Mouse (Mus musculus): ENCODE results near the gene Olfr195. TPM values are rescaled to one million over a fixed set of nuclear protein-coding genes. Genes with fewer than 3 reads are reported as not detected.
"Not testable (repeated sequence)": the region's sequence is repeated elsewhere in the genome, so short reads cannot be mapped to it uniquely, and the experiment has no call there.

Olfr195 gene
- not detected for polyA plus RNA-seq (2012; fragmentation: generic; extraction: Trizol)
- long read RNA-seq, experiment 1 = 0 reads
- long read RNA-seq, experiment 2 = 0 reads

GRCm38 (mm10) chr16:59146746-59147145 is at the start of gene Olfr195:
Gene Olfr195 (plus strand): TSS chr16:59147046.
- no peak within 1 kb of the TSS for H3K4me3 ChIP-seq (ENCODE audit: insufficient read depth, poor library complexity, severe bottlenecking)
- no peaks in the 10 kb centered on the region for H3K79me2 ChIP-seq (ENCODE audit: control insufficient read depth, insufficient read depth)
- H3K79me3 ChIP-seq (ENCODE audit: low read depth) = no peaks in the 10 kb centered on the region
- H3K36me3 ChIP-seq (ENCODE audit: control insufficient read depth, insufficient read depth) = no peaks in the 10 kb centered on the region
- TF ChIP-seq MYOG (IDR thresholded peaks at IDR 0.05; ENCODE audit: control insufficient read depth, extremely low read depth, insufficient read length) = no peak
- no peak for TF ChIP-seq MAX (IDR thresholded peaks at IDR 0.05)
- TF ChIP-seq CEBPB (IDR thresholded peaks at IDR 0.05; ENCODE audit: low read depth) = no peak
- TF ChIP-seq CTCF (IDR thresholded peaks at IDR 0.05; ENCODE audit: control insufficient read depth, insufficient read depth, insufficient read length) = no peak
- TF ChIP-seq FOSL1 (IDR thresholded peaks at IDR 0.05; ENCODE audit: insufficient read depth, low read length, poor library complexity, severe bottlenecking) = no peak
- H3K27me3 ChIP-seq (ENCODE audit: control insufficient read depth, insufficient read depth, insufficient read length) = no peaks in the 10 kb centered on the region
- H3ac ChIP-seq (ENCODE audit: control insufficient read depth, insufficient read length, low read depth) = no peak within 1 kb of the TSS

- no peak overlapping the region for H3ac ChIP-seq (ENCODE audit: control insufficient read depth, insufficient read length, low read depth)
- no peaks in the 10 kb centered on the region for H3K27me3 ChIP-seq (ENCODE audit: control insufficient read depth, insufficient read depth, insufficient read length)
- H3K79me3 ChIP-seq (ENCODE audit: low read depth) = no peaks in the 10 kb centered on the region
- H3K79me2 ChIP-seq (ENCODE audit: control insufficient read depth, insufficient read depth) = no peaks in the 10 kb centered on the region
- TF ChIP-seq MYOD1 (IDR thresholded peaks at IDR 0.05; ENCODE audit: control insufficient read depth, insufficient read length, low read depth) (no peak), FOSL1 (IDR thresholded peaks at IDR 0.05; ENCODE audit: insufficient read depth, low read length, poor library complexity, severe bottlenecking) (no peak), USF1 (IDR thresholded peaks at IDR 0.05; ENCODE audit: low read depth) (no peak), MYOG (IDR thresholded peaks at IDR 0.05; ENCODE audit: control insufficient read depth, extremely low read depth, insufficient read length) (no peak), CTCF (IDR thresholded peaks at IDR 0.05; ENCODE audit: control insufficient read depth, insufficient read depth, insufficient read length) (no peak), CEBPB (IDR thresholded peaks at IDR 0.05; ENCODE audit: low read depth) (no peak), MAX (IDR thresholded peaks at IDR 0.05) (no peak)
- no peak overlapping the region for H3K4me3 ChIP-seq (ENCODE audit: insufficient read depth, poor library complexity, severe bottlenecking)
- H3K36me3 ChIP-seq (ENCODE audit: control insufficient read depth, insufficient read depth) = no peaks in the 10 kb centered on the region
Observed at GRCm38 (mm10) chr16:59105312-59105711, 41.5 kb upstream of the Olfr195 start.

- H3K4me3 ChIP-seq (ENCODE audit: insufficient read depth, poor library complexity, severe bottlenecking); H3K79me2 ChIP-seq (ENCODE audit: control insufficient read depth, insufficient read depth): not testable (repeated sequence)
Observed at GRCm38 (mm10) chr16:59108522-59108921, 38.3 kb upstream of the Olfr195 start.

GRCm38 (mm10) chr16:59111781-59112180 is 35.1 kb upstream of the Olfr195 start, which contains the start of gene Olfr193:
Gene Olfr193 (minus strand): TSS chr16:59111881.
- Histone ChIP-seq H3K36me3 (ENCODE audit: control insufficient read depth, insufficient read depth) (no peaks in the 10 kb centered on the region), H3K27me3 (ENCODE audit: control insufficient read depth, insufficient read depth, insufficient read length) (no peaks in the 10 kb centered on the region), H3K79me2 (ENCODE audit: control insufficient read depth, insufficient read depth) (no peaks in the 10 kb centered on the region), H3K79me3 (ENCODE audit: low read depth) (no peaks in the 10 kb centered on the region), H3K4me3 (ENCODE audit: insufficient read depth, poor library complexity, severe bottlenecking) (no peak within 1 kb of the TSS), H3ac (ENCODE audit: control insufficient read depth, insufficient read length, low read depth) (no peak within 1 kb of the TSS)
- TF ChIP-seq CEBPB (IDR thresholded peaks at IDR 0.05; ENCODE audit: low read depth) (no peak), MAX (IDR thresholded peaks at IDR 0.05) (no peak), FOSL1 (IDR thresholded peaks at IDR 0.05; ENCODE audit: insufficient read depth, low read length, poor library complexity, severe bottlenecking) (no peak), USF1 (IDR thresholded peaks at IDR 0.05; ENCODE audit: low read depth) (no peak), CTCF (IDR thresholded peaks at IDR 0.05; ENCODE audit: control insufficient read depth, insufficient read depth, insufficient read length) (no peak)

More at GRCm38 (mm10) chr16:59108522-59108921, 38.3 kb upstream of the Olfr195 start:
- not testable (repeated sequence) for H3K36me3 ChIP-seq (ENCODE audit: control insufficient read depth, insufficient read depth); H3ac ChIP-seq (ENCODE audit: control insufficient read depth, insufficient read length, low read depth); H3K27me3 ChIP-seq (ENCODE audit: control insufficient read depth, insufficient read depth, insufficient read length); H3K79me3 ChIP-seq (ENCODE audit: low read depth)

GRCm38 (mm10) chr16:59120969-59121368 is 25.9 kb upstream of the Olfr195 start, which contains the start of gene Olfr194:
Gene Olfr194 (minus strand): TSS chr16:59121069.
- no peaks in the 10 kb centered on the region for H3K79me3 ChIP-seq (ENCODE audit: low read depth)
- H3K4me3 ChIP-seq (ENCODE audit: insufficient read depth, poor library complexity, severe bottlenecking) = no peak within 1 kb of the TSS
- H3ac ChIP-seq (ENCODE audit: control insufficient read depth, insufficient read length, low read depth) = no peak within 1 kb of the TSS
- no peaks in the 10 kb centered on the region for H3K27me3 ChIP-seq (ENCODE audit: control insufficient read depth, insufficient read depth, insufficient read length)
- no peaks in the 10 kb centered on the region for H3K36me3 ChIP-seq (ENCODE audit: control insufficient read depth, insufficient read depth)
- no peaks in the 10 kb centered on the region for H3K79me2 ChIP-seq (ENCODE audit: control insufficient read depth, insufficient read depth)
- TF ChIP-seq CTCF (IDR thresholded peaks at IDR 0.05; ENCODE audit: control insufficient read depth, insufficient read depth, insufficient read length) (no peak), MYOG (IDR thresholded peaks at IDR 0.05; ENCODE audit: control insufficient read depth, extremely low read depth, insufficient read length) (no peak), FOSL1 (IDR thresholded peaks at IDR 0.05; ENCODE audit: insufficient read depth, low read length, poor library complexity, severe bottlenecking) (no peak), MAX (IDR thresholded peaks at IDR 0.05) (no peak), MYOD1 (IDR thresholded peaks at IDR 0.05; ENCODE audit: control insufficient read depth, insufficient read length, low read depth) (no peak), CEBPB (IDR thresholded peaks at IDR 0.05; ENCODE audit: low read depth) (no peak), USF1 (IDR thresholded peaks at IDR 0.05; ENCODE audit: low read depth) (no peak)

GRCm38 (mm10) chr16:59130740-59131139 is 16.1 kb upstream of the Olfr195 start:
- Histone ChIP-seq H3K79me2 (ENCODE audit: control insufficient read depth, insufficient read depth) (no peaks in the 10 kb centered on the region), H3K27me3 (ENCODE audit: control insufficient read depth, insufficient read depth, insufficient read length) (no peaks in the 10 kb centered on the region), H3K36me3 (ENCODE audit: control insufficient read depth, insufficient read depth) (no peaks in the 10 kb centered on the region), H3K4me3 (ENCODE audit: insufficient read depth, poor library complexity, severe bottlenecking) (no peak overlapping the region), H3K79me3 (ENCODE audit: low read depth) (no peaks in the 10 kb centered on the region), H3ac (ENCODE audit: control insufficient read depth, insufficient read length, low read depth) (no peak overlapping the region)
- TF ChIP-seq USF1 (IDR thresholded peaks at IDR 0.05; ENCODE audit: low read depth) = no peak
- no peak for TF ChIP-seq CTCF (IDR thresholded peaks at IDR 0.05; ENCODE audit: control insufficient read depth, insufficient read depth, insufficient read length)
- no peak for TF ChIP-seq FOSL1 (IDR thresholded peaks at IDR 0.05; ENCODE audit: insufficient read depth, low read length, poor library complexity, severe bottlenecking)
- no peak for TF ChIP-seq MAX (IDR thresholded peaks at IDR 0.05)
- TF ChIP-seq CEBPB (IDR thresholded peaks at IDR 0.05; ENCODE audit: low read depth) = no peak

Data from C2C12 (cell line).